Mouse (Mus musculus): Measurements from ENCODE around the gene Sipa1l1. TPM values are rescaled to one million over a fixed set of nuclear protein-coding genes. Genes with fewer than 3 reads are reported as not detected.

The Sipa1l1 gene
- polyA plus RNA-seq, 1 experiment from 2014 or later, result 25.6 TPM

- WGBS, result 53% methylated on average over 4 of the region's 4 CpGs
- Histone ChIP-seq H3K4me2 (replicated peaks) (no peak overlapping the region), H3K27ac (replicated peaks) (no peak overlapping the region; the same call in 1 of the 2 replicates), H3K9ac (replicated peaks) (no peak overlapping the region), H3K27me3 (no peaks in the 10 kb centered on the region), H3K4me1 (no peaks in the 10 kb centered on the region; the same call in 1 of the 2 replicates), H3K4me3 (no peak overlapping the region), H3K9me3 (no peaks in the 10 kb centered on the region), H3K36me3 (0 out of 2 replicates have a peak, but pooled peaks cover 3% of the 10 kb centered on the region)
- ATAC-seq (replicated peaks), result no peak
These were observed 68.8 kb downstream of the Sipa1l1 start for GRCm38 (mm10) chr12:82237946-82238345.

GRCm38 (mm10) chr12:82240674-82241073, 71.6 kb downstream of the Sipa1l1 start:
- ATAC-seq (replicated peaks), result no peak
- Histone ChIP-seq H3K4me1 (no peaks in the 10 kb centered on the region; the same call in 1 of the 2 replicates), H3K36me3 (no peaks in the 10 kb centered on the region), H3K9me3 (no peaks in the 10 kb centered on the region), H3K9ac (replicated peaks) (no peak overlapping the region), H3K4me3 (no peak overlapping the region), H3K27ac (replicated peaks) (no peak overlapping the region), H3K4me2 (replicated peaks) (no peak overlapping the region), H3K27me3 (no peaks in the 10 kb centered on the region)
- WGBS, result 80% methylated on average over 6 of the region's 6 CpGs

- H3K9me3 ChIP-seq, result no peaks in the 10 kb centered on the region
- WGBS, result 88% methylated on average over 6 of the region's 6 CpGs
- H3K9ac ChIP-seq (replicated peaks), result no peak overlapping the region
- H3K27ac ChIP-seq (replicated peaks), result no peak overlapping the region
- H3K4me2 ChIP-seq (replicated peaks), result no peak overlapping the region
- no peak for ATAC-seq (replicated peaks)
- H3K27me3 ChIP-seq, result no peaks in the 10 kb centered on the region
- no peaks in the 10 kb centered on the region for H3K4me1 ChIP-seq
- H3K36me3 ChIP-seq, result no peaks in the 10 kb centered on the region
- H3K4me3 ChIP-seq, result no peak overlapping the region
These were observed 76.1 kb downstream of the Sipa1l1 start for GRCm38 (mm10) chr12:82245219-82245618.

- no peak for ATAC-seq (replicated peaks)
These were observed 77.3 kb downstream of the Sipa1l1 start for GRCm38 (mm10) chr12:82246422-82246821.

GRCm38 (mm10) chr12:82247371-82248258, 78.5 kb downstream of the Sipa1l1 start:
- Histone ChIP-seq H3K4me1 (no peaks in the 10 kb centered on the region), H3K36me3 (no peaks in the 10 kb centered on the region), H3K27me3 (no peaks in the 10 kb centered on the region), H3K9ac (replicated peaks) (no peak overlapping the region), H3K4me2 (replicated peaks) (no peak overlapping the region), H3K9me3 (no peaks in the 10 kb centered on the region), H3K27ac (replicated peaks) (no peak overlapping the region), H3K4me3 (no peak overlapping the region)
- no peak for ATAC-seq (replicated peaks)
- WGBS, result 97% methylated on average over 14 of the region's 14 CpGs

More at GRCm38 (mm10) chr12:82246422-82246821, 77.3 kb downstream of the Sipa1l1 start:
- Histone ChIP-seq H3K9ac (replicated peaks) (no peak overlapping the region), H3K27ac (replicated peaks) (no peak overlapping the region), H3K4me2 (replicated peaks) (no peak overlapping the region), H3K4me3 (no peak overlapping the region), H3K9me3 (no peaks in the 10 kb centered on the region), H3K27me3 (no peaks in the 10 kb centered on the region), H3K36me3 (no peaks in the 10 kb centered on the region), H3K4me1 (no peaks in the 10 kb centered on the region)
- WGBS, result 92% methylated on average over 3 of the region's 3 CpGs

GRCm38 (mm10) chr12:82248501-82248900, 79.4 kb downstream of the Sipa1l1 start:
- WGBS, result 88% methylated on average over 3 of the region's 3 CpGs
- ATAC-seq (replicated peaks), result no peak
- Histone ChIP-seq H3K27ac (replicated peaks) (no peak overlapping the region), H3K36me3 (no peaks in the 10 kb centered on the region), H3K9ac (replicated peaks) (no peak overlapping the region), H3K9me3 (no peaks in the 10 kb centered on the region), H3K4me2 (replicated peaks) (no peak overlapping the region), H3K4me1 (0 out of 2 replicates have a peak, but pooled peaks cover under 1% of the 10 kb centered on the region), H3K4me3 (no peak overlapping the region), H3K27me3 (no peaks in the 10 kb centered on the region)

- Histone ChIP-seq H3K27me3 (no peaks in the 10 kb centered on the region), H3K36me3 (no peaks in the 10 kb centered on the region), H3K4me1 (peaks cover 9% of the 10 kb centered on the region), H3K4me3 (no peak overlapping the region), H3K4me2 (replicated peaks) (no peak overlapping the region), H3K9ac (replicated peaks) (no peak overlapping the region), H3K9me3 (no peaks in the 10 kb centered on the region), H3K27ac (replicated peaks) (no peak overlapping the region)
- ATAC-seq (replicated peaks), result no peak
- 86% methylated on average over 2 of the region's 2 CpGs for whole genome bisulfite sequencing
These were observed 82.2 kb downstream of the Sipa1l1 start for GRCm38 (mm10) chr12:82251328-82251727.

GRCm38 (mm10) chr12:82254076-82254475, 85.0 kb downstream of the Sipa1l1 start:
- no peak overlapping the region for H3K4me3 ChIP-seq
- no peaks in the 10 kb centered on the region for H3K9me3 ChIP-seq
- peaks cover 9% of the 10 kb centered on the region for H3K4me1 ChIP-seq
- H3K27me3 ChIP-seq, result no peaks in the 10 kb centered on the region
- H3K4me2 ChIP-seq (replicated peaks), result no peak overlapping the region
- H3K27ac ChIP-seq (replicated peaks), result no peak overlapping the region
- no peaks in the 10 kb centered on the region for H3K36me3 ChIP-seq
- ATAC-seq (replicated peaks), result no peak
- no peak overlapping the region for H3K9ac ChIP-seq (replicated peaks)
- 74% methylated on average over 5 of the region's 5 CpGs for WGBS

GRCm38 (mm10) chr12:82256012-82256411, 86.9 kb downstream of the Sipa1l1 start:
- H3K4me1 ChIP-seq, result peaks cover 9% of the 10 kb centered on the region
- no peak overlapping the region for H3K4me2 ChIP-seq (replicated peaks)
- H3K4me3 ChIP-seq, result no peak overlapping the region
- no peaks in the 10 kb centered on the region for H3K36me3 ChIP-seq
- H3K9ac ChIP-seq (replicated peaks), result no peak overlapping the region
- 93% methylated on average over 5 of the region's 5 CpGs for WGBS
- H3K27me3 ChIP-seq, result no peaks in the 10 kb centered on the region
- H3K27ac ChIP-seq (replicated peaks), result no peak overlapping the region
- ATAC-seq (replicated peaks), result no peak
- no peaks in the 10 kb centered on the region for H3K9me3 ChIP-seq

GRCm38 (mm10) chr12:82256921-82257500, 87.9 kb downstream of the Sipa1l1 start:
- WGBS, result 96% methylated on average over 6 of the region's 6 CpGs
- Histone ChIP-seq H3K36me3 (no peaks in the 10 kb centered on the region), H3K4me2 (replicated peaks) (no peak overlapping the region), H3K9ac (replicated peaks) (no peak overlapping the region), H3K4me1 (peaks cover 9% of the 10 kb centered on the region), H3K4me3 (no peak overlapping the region), H3K27ac (replicated peaks) (no peak overlapping the region), H3K9me3 (no peaks in the 10 kb centered on the region), H3K27me3 (no peaks in the 10 kb centered on the region)
- no peak for ATAC-seq (replicated peaks)

GRCm38 (mm10) chr12:82257994-82258785, 89.1 kb downstream of the Sipa1l1 start:
- Histone ChIP-seq H3K9ac (replicated peaks) (no peak overlapping the region), H3K4me1 (peaks cover 9% of the 10 kb centered on the region), H3K27me3 (no peaks in the 10 kb centered on the region), H3K9me3 (no peaks in the 10 kb centered on the region), H3K4me2 (replicated peaks) (no peak overlapping the region), H3K36me3 (no peaks in the 10 kb centered on the region), H3K4me3 (no peak overlapping the region), H3K27ac (replicated peaks) (no peak overlapping the region)
- 90% methylated on average over 6 of the region's 6 CpGs for WGBS
- ATAC-seq (replicated peaks), result no peak

- Histone ChIP-seq H3K4me3 (no peak overlapping the region), H3K4me2 (replicated peaks) (no peak overlapping the region), H3K4me1 (0 out of 2 replicates have a peak, but pooled peaks cover 5% of the 10 kb centered on the region), H3K9me3 (no peaks in the 10 kb centered on the region), H3K36me3 (no peaks in the 10 kb centered on the region), H3K27me3 (no peaks in the 10 kb centered on the region), H3K9ac (replicated peaks) (no peak overlapping the region), H3K27ac (replicated peaks) (no peak overlapping the region)
- 94% methylated on average over 7 of the region's 7 CpGs for WGBS
- no peak for ATAC-seq (replicated peaks)
These were observed 94.3 kb downstream of the Sipa1l1 start for GRCm38 (mm10) chr12:82263443-82263842.

Data from forebrain, embryonic 15.5 days (tissue).